Mouse (Mus musculus) lung, adult 2 months (tissue): ENCODE measurements around the gene Arl14. TPM values are rescaled to one million over a fixed set of nuclear protein-coding genes. Genes with fewer than 3 reads are reported as not detected.
A peak's percentile ranks its signal among the peaks of the same experiment; 100 is the strongest.
"Not testable (repeated sequence)": the region's sequence is repeated elsewhere in the genome, so short reads cannot be mapped to it uniquely, and the experiment has no call there.

Experiments
- DNase-seq: peaks from one replicate; pipeline ENCODE4 v3.0.0; 2022
- H3K4me1 ChIP-seq: fragments of 200-500 bp; 2 replicates; pipeline ENCODE4 v1.6.1; 2011; ENCODE audit warnings: low read length; ENCODE audit not compliant: control insufficient read depth, insufficient read depth
- H3K4me3 ChIP-seq: fragments of 200-500 bp; replicated peaks from 2 replicates; pipeline ENCODE3; 2011; ENCODE audit warnings: low read depth, mild to moderate bottlenecking, control low read depth, low read length; ENCODE audit errors: extremely low read depth
- CTCF ChIP-seq: fragments of 200-500 bp; IDR thresholded peaks from 2 replicates; pipeline ENCODE4 v1.5.1; 2011; ENCODE audit warnings: mild to moderate bottlenecking, low read length, control low read depth; ENCODE audit not compliant: insufficient read depth
- POLR2A ChIP-seq: fragments of 200-500 bp; IDR thresholded peaks from 2 replicates; pipeline ENCODE4 v1.6.1; 2011; ENCODE audit warnings: low read depth, mild to moderate bottlenecking, control low read depth, low read length, borderline replicate concordance; ENCODE audit errors: extremely low read depth
- WGBS: fragments of 180-500 bp; shearing (Covaris S2); methylation state at CpG from one replicate; pipeline ENCODE4 v1.1.7; 2018; 5-methylcytosine and 5-hydroxymethylcytosine counted together
- polyA plus RNA-seq: library from polyadenylated mRNA; depleted of rRNA; stranded (reverse); fragments of >200 nt; gene quantifications from 2 replicates; pipeline ENCODE4 v1.2.3, GENCODE M21; 2012

Arl14 gene
- polyA plus RNA-seq, 1 experiment, result not detected

- no peak for DNase-seq
- WGBS, result 77% methylated on average over 3 of the region's 3 CpGs
- H3K4me1 ChIP-seq, result no peaks in the 10 kb centered on the region
- H3K4me3 ChIP-seq, result no peak overlapping the region
- no peak for TF ChIP-seq POLR2A
- TF ChIP-seq CTCF, result no peak
These were observed 13.6 kb downstream of the Arl14 start for GRCm38 (mm10) chr3:69235806-69236205.

- no peak overlapping the region for H3K4me3 ChIP-seq
- WGBS, result 81% methylated on average over 12 of the region's 12 CpGs
- no peaks in the 10 kb centered on the region for H3K4me1 ChIP-seq
- no peak for TF ChIP-seq POLR2A
- TF ChIP-seq CTCF, result no peak
- no peak for DNase-seq
These were observed 14.3 kb downstream of the Arl14 start for GRCm38 (mm10) chr3:69236491-69236890.

- Histone ChIP-seq H3K4me3 (no peak overlapping the region), H3K4me1 (no peaks in the 10 kb centered on the region)
- 43% methylated on average over 12 of the region's 12 CpGs for WGBS
- TF ChIP-seq CTCF, result no peak
- TF ChIP-seq POLR2A, result no peak
- peak; percentile 37 for DNase-seq
These were observed 16.1 kb downstream of the Arl14 start for GRCm38 (mm10) chr3:69238141-69238851.

GRCm38 (mm10) chr3:69239246-69239645 is 17.0 kb downstream of the Arl14 start:
- TF ChIP-seq CTCF, result no peak
- TF ChIP-seq POLR2A, result no peak
- 70% methylated on average over 5 of the region's 5 CpGs for WGBS
- H3K4me3 ChIP-seq, result no peak overlapping the region
- no peaks in the 10 kb centered on the region for H3K4me1 ChIP-seq
- no peak for DNase-seq

GRCm38 (mm10) chr3:69241020-69241419 is 18.8 kb downstream of the Arl14 start:
- TF ChIP-seq CTCF (no peak), POLR2A (no peak)
- no peak for DNase-seq
- WGBS, result 77% methylated on average over 1 of the region's 1 CpGs
- H3K4me3 ChIP-seq, result no peak overlapping the region
- no peaks in the 10 kb centered on the region for H3K4me1 ChIP-seq

GRCm38 (mm10) chr3:69253096-69253866 is 31.1 kb downstream of the Arl14 start:
- Histone ChIP-seq H3K4me1 (no peaks in the 10 kb centered on the region; the same call in 1 of the 2 replicates), H3K4me3 (no peak overlapping the region)
- 78% methylated on average over 17 of the region's 17 CpGs for WGBS
- DNase-seq, result no peak
- TF ChIP-seq POLR2A, result no peak
- TF ChIP-seq CTCF, result no peak

GRCm38 (mm10) chr3:69254676-69255075 is 32.5 kb downstream of the Arl14 start:
- H3K4me1 ChIP-seq, result no peaks in the 10 kb centered on the region; the same call in 1 of the 2 replicates
- TF ChIP-seq CTCF, result no peak
- TF ChIP-seq POLR2A, result no peak
- H3K4me3 ChIP-seq, result no peak overlapping the region
- DNase-seq, result no peak
- 72% methylated on average over 7 of the region's 7 CpGs for WGBS

- DNase-seq, result no peak
- 7% methylated on average over 2 of the region's 2 CpGs for WGBS
- no peak for TF ChIP-seq POLR2A
- TF ChIP-seq CTCF, result peak; percentile 29; the same call in 1 of the 2 replicates
- Histone ChIP-seq H3K4me3 (no peak overlapping the region), H3K4me1 (no peaks in the 10 kb centered on the region; the same call in 1 of the 2 replicates)
These were observed 35.0 kb downstream of the Arl14 start for GRCm38 (mm10) chr3:69257049-69257699.

- Histone ChIP-seq H3K4me3 (no peak overlapping the region), H3K4me1 (no peaks in the 10 kb centered on the region)
- DNase-seq, result no peak
- WGBS, result 54% methylated on average over 7 of the region's 7 CpGs
- no peak for TF ChIP-seq POLR2A
- no peak for TF ChIP-seq CTCF
These were observed 40.9 kb downstream of the Arl14 start for GRCm38 (mm10) chr3:69263010-69263643.

GRCm38 (mm10) chr3:69264299-69264698 is 42.1 kb downstream of the Arl14 start:
- DNase-seq, H3K4me1 ChIP-seq, H3K4me3 ChIP-seq: not testable (repeated sequence)
- WGBS, result 49% methylated on average over 2 of the region's 2 CpGs
